Mouse (Mus musculus): ENCODE results near the gene Pih1d1. TPM values are rescaled to one million over a fixed set of nuclear protein-coding genes. Genes with fewer than 3 reads are reported as not detected.

Pih1d1 gene
- total and polyA plus RNA-seq, 3 experiments = 33.8 to 48.1 (median 36.7) TPM

DNA sequence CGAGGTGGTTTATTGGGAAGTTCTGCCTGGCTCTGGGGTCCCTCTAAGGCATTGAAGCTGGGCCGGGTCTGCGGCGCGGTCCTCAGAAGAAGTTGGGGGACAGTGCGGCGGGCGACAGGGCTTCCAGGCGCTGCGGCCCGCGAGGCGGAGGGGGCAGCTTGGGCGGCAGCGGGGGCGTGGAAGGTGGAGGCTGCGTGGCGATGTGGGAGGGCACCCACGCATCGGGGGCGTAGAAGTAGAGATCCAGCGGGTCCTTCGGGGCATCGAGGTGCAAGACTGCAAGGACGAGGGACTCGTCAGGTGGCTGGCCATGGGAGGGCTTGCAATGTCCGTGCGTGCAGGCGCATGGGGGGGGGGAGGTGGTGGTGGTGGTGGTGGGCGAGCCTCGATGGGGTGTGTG, 22.3 kb downstream of the Pih1d1 start:
- Histone ChIP-seq H3K4me1 (ENCODE audit: control insufficient read depth, insufficient read depth, low read length) (no peaks in the 10 kb centered on the region), H3K27me3 (ENCODE audit: control insufficient read depth, insufficient read depth, low read length) (peaks cover 28% of the 10 kb centered on the region), H3K4me3 (no peak overlapping the region), H3K9ac (ENCODE audit: low read depth, low read length) (no peak overlapping the region), H3K36me3 (ENCODE audit: control insufficient read depth, insufficient read depth, low read length) (no peaks in the 10 kb centered on the region), H3K27ac (no peak overlapping the region), H3K79me2 (replicated peaks; ENCODE audit: control insufficient read depth, insufficient read depth, low read length) (no peaks in the 10 kb centered on the region)
- WGBS = 3% methylated on average over 31 of the region's 31 CpGs
- DNase-seq = no peak
- TF ChIP-seq POLR2A (IDR thresholded peaks at IDR 0.05; ENCODE audit: insufficient read depth, low read depth, low read length) (no peak), CTCF (IDR thresholded peaks at IDR 0.05) (no peak), EP300 (IDR thresholded peaks at IDR 0.05; ENCODE audit: insufficient read depth, low read depth, low read length) (no peak)
- intact Hi-C loops (cut with DNase I) = no loop called here

DNA sequence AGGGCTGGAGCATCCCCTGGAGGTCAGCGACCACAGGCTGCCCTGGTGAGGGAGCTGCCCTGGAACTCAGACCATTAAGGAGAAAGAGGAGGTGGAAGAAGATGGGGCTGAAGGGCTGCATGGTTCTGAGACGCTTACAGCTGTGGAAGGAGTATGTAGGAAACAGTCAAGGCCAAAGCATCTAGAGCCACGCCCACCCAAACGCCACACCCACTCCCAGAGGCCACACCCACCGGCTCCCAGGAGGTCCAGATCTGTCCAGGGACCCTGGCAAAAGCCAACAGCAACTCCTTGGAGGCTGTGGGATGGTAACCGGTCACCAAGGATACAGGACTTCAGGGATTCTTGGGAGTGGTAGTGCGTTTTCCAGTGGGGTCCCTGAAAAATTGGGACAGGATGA, 24.4 kb downstream of the Pih1d1 start:
- Histone ChIP-seq H3K4me3 (no peak overlapping the region), H3K4me1 (ENCODE audit: control insufficient read depth, insufficient read depth, low read length) (no peaks in the 10 kb centered on the region), H3K79me2 (replicated peaks; ENCODE audit: control insufficient read depth, insufficient read depth, low read length) (no peaks in the 10 kb centered on the region), H3K27me3 (ENCODE audit: control insufficient read depth, insufficient read depth, low read length) (peaks cover 31% of the 10 kb centered on the region), H3K27ac (no peak overlapping the region), H3K36me3 (ENCODE audit: control insufficient read depth, insufficient read depth, low read length) (no peaks in the 10 kb centered on the region), H3K9ac (ENCODE audit: low read depth, low read length) (no peak overlapping the region)
- TF ChIP-seq CTCF (IDR thresholded peaks at IDR 0.05) = no peak
- TF ChIP-seq POLR2A (IDR thresholded peaks at IDR 0.05; ENCODE audit: insufficient read depth, low read depth, low read length) = no peak
- no peak for TF ChIP-seq EP300 (IDR thresholded peaks at IDR 0.05; ENCODE audit: insufficient read depth, low read depth, low read length)
- intact Hi-C loops (cut with DNase I) = no loop called here
- no peak for DNase-seq
- 27% methylated on average over 7 of the region's 7 CpGs for WGBS

DNA sequence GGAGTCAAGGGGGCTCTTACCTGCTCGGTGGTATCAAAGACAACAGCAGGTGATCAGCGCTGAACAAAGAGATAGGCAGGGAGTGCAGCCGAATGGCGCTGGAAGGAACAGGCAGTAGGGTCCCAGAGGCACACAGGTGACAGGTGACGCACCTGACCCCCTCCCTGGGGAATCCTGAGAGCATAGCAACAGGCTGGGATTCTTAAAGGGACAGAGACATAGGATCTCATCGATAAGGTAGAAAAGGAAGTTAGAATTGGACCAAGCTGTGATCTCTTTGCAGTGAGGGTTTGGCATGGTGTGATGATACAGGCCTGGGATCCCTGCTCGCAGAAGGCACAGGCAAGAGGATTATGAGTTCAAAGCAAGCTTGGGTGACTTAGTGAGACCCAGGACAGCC, 25.4 kb downstream of the Pih1d1 start, which contains the start of gene Gfy:
Gfy (minus strand) TSS at position 101 of the 400 bp plus-strand sequence.
- H3K4me1 ChIP-seq (ENCODE audit: control insufficient read depth, insufficient read depth, low read length) = no peaks in the 10 kb centered on the region
- WGBS = 33% methylated on average over 7 of the region's 7 CpGs
- intact Hi-C loops (cut with DNase I) = no loop called here
- peaks cover 34% of the 10 kb centered on the region for H3K27me3 ChIP-seq (ENCODE audit: control insufficient read depth, insufficient read depth, low read length)
- no peak within 1 kb of the TSS for H3K27ac ChIP-seq
- no peak within 1 kb of the TSS for H3K4me3 ChIP-seq
- H3K79me2 ChIP-seq (replicated peaks; ENCODE audit: control insufficient read depth, insufficient read depth, low read length) = no peaks in the 10 kb centered on the region
- H3K36me3 ChIP-seq (ENCODE audit: control insufficient read depth, insufficient read depth, low read length) = no peaks in the 10 kb centered on the region
- DNase-seq = no peak
- TF ChIP-seq POLR2A (IDR thresholded peaks at IDR 0.05; ENCODE audit: insufficient read depth, low read depth, low read length) = no peak
- TF ChIP-seq CTCF (IDR thresholded peaks at IDR 0.05) = no peak
- no peak within 1 kb of the TSS for H3K9ac ChIP-seq (ENCODE audit: low read depth, low read length)

DNA sequence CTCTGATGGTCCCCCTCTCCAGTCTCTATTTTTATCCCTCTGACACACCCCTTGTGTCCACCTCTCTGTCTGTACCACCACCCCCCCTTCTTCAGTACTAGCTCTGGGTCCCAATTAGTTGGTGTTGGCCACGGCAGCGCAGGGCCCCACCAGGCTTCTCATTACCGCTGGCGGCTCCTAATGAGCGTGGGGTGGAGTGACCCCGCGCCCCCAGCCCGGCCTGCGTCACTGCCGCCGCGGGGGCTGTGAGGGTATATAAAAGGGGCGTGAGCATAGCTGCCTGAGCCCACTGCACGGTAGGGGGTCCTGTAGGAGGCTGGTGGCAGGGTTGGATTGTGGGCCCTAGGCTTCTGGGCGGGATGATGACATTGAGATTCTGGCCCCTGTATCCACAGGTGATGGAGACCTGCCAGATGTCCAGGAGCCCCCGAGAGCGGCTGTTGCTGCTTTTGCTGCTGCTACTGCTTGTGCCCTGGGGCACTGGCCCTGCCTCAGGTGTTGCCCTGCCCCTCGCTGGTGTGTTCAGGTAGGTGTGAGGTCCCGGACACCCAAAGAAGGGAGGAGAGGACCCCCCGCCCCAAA, 26.9 kb downstream of the Pih1d1 start, which contains the start of gene Pth2:
Pth2 (plus strand) TSS at position 100 of the 582 bp plus-strand sequence.
- H3K4me1 ChIP-seq (ENCODE audit: control insufficient read depth, insufficient read depth, low read length) = no peaks in the 10 kb centered on the region
- H3K79me2 ChIP-seq (replicated peaks; ENCODE audit: control insufficient read depth, insufficient read depth, low read length) = no peaks in the 10 kb centered on the region
- H3K4me3 ChIP-seq = no peak within 1 kb of the TSS
- intact Hi-C loops (cut with DNase I) = no loop called here
- H3K27me3 ChIP-seq (ENCODE audit: control insufficient read depth, insufficient read depth, low read length) = peaks cover 26% of the 10 kb centered on the region
- WGBS = 25% methylated on average over 20 of the region's 20 CpGs
- TF ChIP-seq CTCF (IDR thresholded peaks at IDR 0.05) = no peak
- no peak for TF ChIP-seq POLR2A (IDR thresholded peaks at IDR 0.05; ENCODE audit: insufficient read depth, low read depth, low read length)
- TF ChIP-seq EP300 (IDR thresholded peaks at IDR 0.05; ENCODE audit: insufficient read depth, low read depth, low read length) = no peak
- no peak within 1 kb of the TSS for H3K9ac ChIP-seq (ENCODE audit: low read depth, low read length)
- no peaks in the 10 kb centered on the region for H3K36me3 ChIP-seq (ENCODE audit: control insufficient read depth, insufficient read depth, low read length)
- no peak within 1 kb of the TSS for H3K27ac ChIP-seq
- DNase-seq = no peak

DNA sequence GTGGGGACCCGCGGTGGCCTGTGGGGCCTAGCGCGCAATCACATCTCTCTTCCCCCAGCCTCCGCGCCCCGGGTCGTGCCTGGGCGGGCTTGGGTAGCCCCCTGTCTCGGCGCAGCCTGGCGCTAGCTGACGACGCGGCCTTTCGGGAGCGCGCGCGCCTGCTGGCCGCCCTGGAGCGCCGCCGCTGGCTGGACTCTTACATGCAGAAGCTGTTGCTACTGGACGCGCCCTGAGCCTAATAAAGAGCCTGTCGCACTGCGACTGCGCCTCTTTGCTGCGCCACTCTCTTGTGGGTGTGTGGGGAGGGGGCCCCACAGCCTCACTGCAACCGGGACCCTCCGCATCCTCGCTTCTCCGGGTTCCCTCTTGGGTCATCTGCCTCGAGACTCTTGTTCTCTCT, 27.4 kb downstream of the Pih1d1 start:
- H3K9ac ChIP-seq (ENCODE audit: low read depth, low read length) = no peak overlapping the region
- no peak for DNase-seq
- 5% methylated on average over 35 of the region's 35 CpGs for WGBS
- H3K27ac ChIP-seq = no peak overlapping the region
- no peaks in the 10 kb centered on the region for H3K36me3 ChIP-seq (ENCODE audit: control insufficient read depth, insufficient read depth, low read length)
- H3K4me1 ChIP-seq (ENCODE audit: control insufficient read depth, insufficient read depth, low read length) = no peaks in the 10 kb centered on the region
- H3K4me3 ChIP-seq = no peak overlapping the region
- intact Hi-C loops (cut with DNase I) = no loop called here
- H3K27me3 ChIP-seq (ENCODE audit: control insufficient read depth, insufficient read depth, low read length) = peaks cover 21% of the 10 kb centered on the region
- TF ChIP-seq CTCF (IDR thresholded peaks at IDR 0.05) = peak; percentile 5; the same call in 1 of the 2 replicates
- TF ChIP-seq POLR2A (IDR thresholded peaks at IDR 0.05; ENCODE audit: insufficient read depth, low read depth, low read length) = no peak
- no peaks in the 10 kb centered on the region for H3K79me2 ChIP-seq (replicated peaks; ENCODE audit: control insufficient read depth, insufficient read depth, low read length)

GRCm38 (mm10) chr7:45182199-45182601, 28.1 kb downstream of the Pih1d1 start:
- Histone ChIP-seq H3K27me3 (ENCODE audit: control insufficient read depth, insufficient read depth, low read length) (peaks cover 18% of the 10 kb centered on the region), H3K79me2 (replicated peaks; ENCODE audit: control insufficient read depth, insufficient read depth, low read length) (no peaks in the 10 kb centered on the region), H3K9ac (ENCODE audit: low read depth, low read length) (peak overlapping the region; percentile 11; the same call in 1 of the 2 replicates), H3K4me3 (peak overlapping the region; percentile 50), H3K4me1 (ENCODE audit: control insufficient read depth, insufficient read depth, low read length) (no peaks in the 10 kb centered on the region), H3K27ac (no peak overlapping the region), H3K36me3 (ENCODE audit: control insufficient read depth, insufficient read depth, low read length) (no peaks in the 10 kb centered on the region)
- intact Hi-C loops (cut with DNase I) = no loop called here
- TF ChIP-seq POLR2A (IDR thresholded peaks at IDR 0.05; ENCODE audit: insufficient read depth, low read depth, low read length) (peak; percentile 77), CTCF (IDR thresholded peaks at IDR 0.05) (no peak)
- 1% methylated on average over 34 of the region's 34 CpGs for WGBS
- DNase-seq = peak; percentile 86 to 90

Data from heart, adult 2 months (tissue).